Mouse (Mus musculus): ENCODE measurements at regions not wholly inside any gene's neighbourhood (a gene's known extent, or its start where the extent isn't known, plus 50 kb on each side); places are given as distances from the start of the nearest gene placed in this dataset.

DNA sequence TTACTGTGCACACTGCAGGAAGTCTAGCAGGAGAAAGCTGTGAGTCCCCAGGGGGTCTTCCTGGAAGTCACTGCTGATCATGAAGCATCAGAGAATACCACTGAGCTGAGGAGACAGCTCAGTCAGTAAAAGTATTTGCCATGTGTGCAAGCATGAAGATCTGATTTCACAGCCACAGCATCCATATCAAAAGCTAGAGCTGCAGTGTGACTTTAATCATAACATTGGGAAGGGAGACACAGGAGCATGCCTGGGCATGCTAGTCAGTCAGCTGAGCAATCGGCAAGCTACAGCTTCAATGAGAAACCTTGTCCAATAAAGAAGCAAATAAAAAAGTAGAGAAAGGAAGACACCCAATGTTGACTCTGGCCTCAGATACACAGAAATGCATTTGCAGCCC is 168.9 kb downstream of the Cst10 start:
- Histone ChIP-seq H3K9me3 (ENCODE audit: control insufficient read depth, low read length) (no peaks in the 10 kb centered on the region), H3K36me3 (ENCODE audit: control insufficient read depth, insufficient read depth, low read length) (no peaks in the 10 kb centered on the region), H3K9ac (ENCODE audit: low read length) (no peak overlapping the region), H3K27ac (ENCODE audit: low read depth, low read length) (no peak overlapping the region), H3K4me3 (ENCODE audit: low read depth, low read length) (no peak overlapping the region), H3K4me1 (ENCODE audit: control insufficient read depth, insufficient read depth, low read length) (no peaks in the 10 kb centered on the region), H3K4me2 (ENCODE audit: low read depth) (no peak overlapping the region), H3K27me3 (ENCODE audit: control insufficient read depth, insufficient read depth, low read length) (no peaks in the 10 kb centered on the region)
- ATAC-seq (ENCODE audit: insufficient read depth, low FRiP score, low TSS enrichment) (no peak), DNase-seq (ENCODE audit: low spot score) (no peak)
- WGBS: 68% methylated on average over 1 of the region's 1 CpGs

DNA sequence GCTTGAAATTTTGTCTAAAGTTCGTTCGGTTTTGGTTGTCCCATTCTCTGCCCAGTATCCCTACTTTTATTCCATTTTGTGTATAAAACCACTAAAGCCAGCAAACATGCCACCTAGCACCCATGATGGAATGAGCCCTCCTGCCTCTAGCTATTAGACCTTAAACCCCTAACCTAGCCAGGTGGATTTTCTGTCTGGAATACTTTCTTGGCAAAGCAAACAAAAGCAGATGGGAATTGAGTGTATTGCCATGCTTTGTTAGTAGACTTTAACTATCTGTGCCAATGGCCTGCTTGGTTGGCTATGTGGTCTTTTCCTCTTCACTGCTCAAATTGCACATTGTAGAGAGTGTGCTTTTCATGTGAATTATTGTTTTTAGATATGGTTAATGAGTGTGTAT is 197.7 kb downstream of the Cst10 start:
- H3K36me3 ChIP-seq (ENCODE audit: control insufficient read depth, insufficient read depth, low read length): no peaks in the 10 kb centered on the region
- no peak overlapping the region for H3K27ac ChIP-seq (ENCODE audit: low read depth, low read length)
- H3K27me3 ChIP-seq (ENCODE audit: control insufficient read depth, insufficient read depth, low read length): no peaks in the 10 kb centered on the region
- H3K9ac ChIP-seq (ENCODE audit: low read length): no peak overlapping the region
- H3K9me3 ChIP-seq (ENCODE audit: control insufficient read depth, low read length): no peaks in the 10 kb centered on the region
- no peak for ATAC-seq (ENCODE audit: insufficient read depth, low FRiP score, low TSS enrichment)
- no peak for DNase-seq (ENCODE audit: low spot score)
- H3K4me1 ChIP-seq (ENCODE audit: control insufficient read depth, insufficient read depth, low read length): no peaks in the 10 kb centered on the region
- WGBS: 78% methylated on average over 2 of the region's 2 CpGs
- no peak overlapping the region for H3K4me2 ChIP-seq (ENCODE audit: low read depth)
- no peak overlapping the region for H3K4me3 ChIP-seq (ENCODE audit: low read depth, low read length)

DNA sequence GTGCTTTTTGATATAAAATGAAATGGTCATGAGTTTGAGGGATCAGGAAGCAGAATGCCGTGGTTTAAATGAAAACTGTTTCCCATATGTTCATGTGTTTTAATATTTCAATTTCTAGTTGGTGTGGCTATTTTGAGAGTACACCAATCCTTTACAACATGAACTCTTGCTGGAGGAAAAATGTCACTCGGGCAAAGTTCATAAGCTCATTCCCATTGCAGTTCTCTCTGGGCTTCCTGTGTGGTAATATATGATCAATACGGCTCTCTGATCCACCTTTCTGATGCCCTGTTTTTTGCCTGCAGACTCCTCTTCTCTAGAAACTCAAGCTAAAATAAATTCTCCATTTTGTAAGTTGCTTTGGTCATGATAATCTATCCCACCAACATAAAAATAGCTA is 208.5 kb downstream of the Cst10 start:
- H3K4me3 ChIP-seq (ENCODE audit: low read depth, low read length): no peak overlapping the region
- H3K9me3 ChIP-seq (ENCODE audit: control insufficient read depth, low read length): no peaks in the 10 kb centered on the region
- no peaks in the 10 kb centered on the region for H3K27me3 ChIP-seq (ENCODE audit: control insufficient read depth, insufficient read depth, low read length)
- H3K4me2 ChIP-seq (ENCODE audit: low read depth): no peak overlapping the region
- ATAC-seq (ENCODE audit: insufficient read depth, low FRiP score, low TSS enrichment) (no peak), DNase-seq (ENCODE audit: low spot score) (no peak)
- H3K36me3 ChIP-seq (ENCODE audit: control insufficient read depth, insufficient read depth, low read length): no peaks in the 10 kb centered on the region
- 90% methylated on average over 3 of the region's 3 CpGs for WGBS
- H3K9ac ChIP-seq (ENCODE audit: low read length): no peak overlapping the region
- H3K27ac ChIP-seq (ENCODE audit: low read depth, low read length): no peak overlapping the region
- no peaks in the 10 kb centered on the region for H3K4me1 ChIP-seq (ENCODE audit: control insufficient read depth, insufficient read depth, low read length)

DNA sequence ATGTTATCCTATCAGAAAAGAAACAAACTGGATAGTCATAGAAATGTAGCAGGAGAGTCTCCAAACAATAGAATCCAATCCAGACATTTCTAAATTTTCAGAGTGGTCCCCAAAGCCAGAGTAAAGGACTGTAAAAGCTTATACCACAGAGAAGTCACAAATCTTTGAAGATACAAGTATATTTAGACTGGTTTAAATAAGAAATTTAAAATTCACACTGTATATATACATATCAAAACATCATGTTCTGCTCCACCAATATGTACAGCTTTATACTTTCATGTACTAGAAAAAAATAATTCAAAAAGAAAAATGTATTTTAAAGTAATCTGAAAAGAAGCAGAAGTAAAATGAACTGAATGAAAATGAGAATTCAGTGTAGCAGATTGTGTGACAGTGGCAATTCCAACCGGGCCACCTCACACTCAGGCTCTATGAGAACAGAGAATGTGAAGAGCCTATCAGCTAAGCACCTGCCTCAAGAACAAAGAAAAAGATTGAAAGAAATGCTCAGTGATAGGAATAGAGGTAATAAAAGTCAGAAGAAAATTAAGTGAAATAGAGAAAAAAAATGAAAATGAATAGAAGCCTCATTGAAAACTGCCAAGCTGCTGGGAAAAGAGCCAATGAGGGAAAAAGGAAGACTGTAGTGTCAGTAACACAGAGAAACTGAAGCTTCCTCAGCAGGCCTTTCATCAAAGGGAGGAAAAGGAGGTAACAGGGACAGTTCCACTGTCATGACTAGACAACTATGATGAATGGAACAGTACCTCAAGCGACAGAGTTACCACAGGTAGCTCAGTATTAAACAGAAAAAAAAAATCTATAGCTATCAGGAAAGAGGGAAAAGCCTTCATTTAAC is 209.5 kb downstream of the Cst10 start:
- Histone ChIP-seq H3K4me3 (ENCODE audit: low read depth, low read length) (no peak overlapping the region), H3K36me3 (ENCODE audit: control insufficient read depth, insufficient read depth, low read length) (no peaks in the 10 kb centered on the region)

DNA sequence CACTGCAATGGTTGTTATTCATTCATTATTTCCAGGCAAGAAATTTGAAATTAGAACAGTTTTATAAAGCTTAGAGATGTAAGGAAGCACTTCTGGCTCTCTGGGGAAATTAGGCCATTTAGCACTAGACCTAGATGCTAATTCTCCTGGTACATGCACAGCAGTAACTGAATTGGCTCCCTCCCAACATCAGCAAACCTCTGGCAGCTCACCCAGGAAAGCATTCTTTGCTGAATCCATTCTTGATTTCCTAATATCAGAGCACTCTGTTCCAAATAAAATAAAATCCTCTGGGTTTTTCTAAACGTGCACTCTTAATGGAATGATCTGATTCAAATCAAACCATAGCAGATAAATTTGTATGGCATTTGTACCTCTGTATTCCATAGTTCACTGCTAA is 203.4 kb upstream of the Syndig1 start:
- no peak for ATAC-seq (ENCODE audit: insufficient read depth, low FRiP score, low TSS enrichment)
- H3K27me3 ChIP-seq (ENCODE audit: control insufficient read depth, insufficient read depth, low read length): no peaks in the 10 kb centered on the region
- no peak overlapping the region for H3K4me3 ChIP-seq (ENCODE audit: low read depth, low read length)
- no peak overlapping the region for H3K27ac ChIP-seq (ENCODE audit: low read depth, low read length)
- no peak overlapping the region for H3K4me2 ChIP-seq (ENCODE audit: low read depth)
- H3K36me3 ChIP-seq (ENCODE audit: control insufficient read depth, insufficient read depth, low read length): no peaks in the 10 kb centered on the region
- no peak for DNase-seq (ENCODE audit: low spot score)
- H3K4me1 ChIP-seq (ENCODE audit: control insufficient read depth, insufficient read depth, low read length): no peaks in the 10 kb centered on the region
- no peaks in the 10 kb centered on the region for H3K9me3 ChIP-seq (ENCODE audit: control insufficient read depth, low read length)
- no peak overlapping the region for H3K9ac ChIP-seq (ENCODE audit: low read length)
- WGBS: 71% methylated on average over 1 of the region's 1 CpGs

More for the DNA sequence above, 209.5 kb downstream of the Cst10 start:
- Histone ChIP-seq H3K27ac (ENCODE audit: low read depth, low read length) (no peak overlapping the region), H3K9me3 (ENCODE audit: control insufficient read depth, low read length) (no peaks in the 10 kb centered on the region), H3K9ac (ENCODE audit: low read length) (no peak overlapping the region), H3K4me1 (ENCODE audit: control insufficient read depth, insufficient read depth, low read length) (no peaks in the 10 kb centered on the region), H3K27me3 (ENCODE audit: control insufficient read depth, insufficient read depth, low read length) (no peaks in the 10 kb centered on the region), H3K4me2 (ENCODE audit: low read depth) (no peak overlapping the region)
- no peak for ATAC-seq (ENCODE audit: insufficient read depth, low FRiP score, low TSS enrichment)
- DNase-seq (ENCODE audit: low spot score): no peak
- WGBS: 80% methylated on average over 2 of the region's 2 CpGs

DNA sequence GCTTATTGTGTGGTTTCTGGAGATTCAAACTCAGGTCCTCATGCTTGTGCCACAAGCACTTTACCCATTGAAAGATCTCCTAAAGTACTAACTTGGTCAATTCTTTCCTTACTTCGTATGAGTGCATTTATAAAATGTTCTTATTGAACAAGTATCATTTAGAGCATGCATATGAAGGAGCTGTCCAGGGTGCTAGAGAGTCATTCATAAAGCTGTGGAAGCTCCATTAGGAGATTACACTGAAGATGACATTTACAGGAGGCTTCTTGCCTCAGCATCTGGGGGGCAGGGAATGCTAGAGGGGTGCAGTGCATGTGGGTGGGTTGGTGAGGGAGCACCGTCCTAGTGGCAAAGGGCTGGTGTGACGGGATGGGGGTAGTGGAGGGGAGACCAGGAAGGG is 187.8 kb upstream of the Syndig1 start:
- WGBS: 87% methylated on average over 3 of the region's 3 CpGs
- no peaks in the 10 kb centered on the region for H3K4me1 ChIP-seq (ENCODE audit: control insufficient read depth, insufficient read depth, low read length)
- H3K27me3 ChIP-seq (ENCODE audit: control insufficient read depth, insufficient read depth, low read length): no peaks in the 10 kb centered on the region
- no peak overlapping the region for H3K4me2 ChIP-seq (ENCODE audit: low read depth)
- no peak for ATAC-seq (ENCODE audit: insufficient read depth, low FRiP score, low TSS enrichment)
- H3K4me3 ChIP-seq (ENCODE audit: low read depth, low read length): no peak overlapping the region
- no peaks in the 10 kb centered on the region for H3K9me3 ChIP-seq (ENCODE audit: control insufficient read depth, low read length)
- H3K36me3 ChIP-seq (ENCODE audit: control insufficient read depth, insufficient read depth, low read length): no peaks in the 10 kb centered on the region
- no peak overlapping the region for H3K9ac ChIP-seq (ENCODE audit: low read length)
- H3K27ac ChIP-seq (ENCODE audit: low read depth, low read length): no peak overlapping the region
- no peak for DNase-seq (ENCODE audit: low spot score)

DNA sequence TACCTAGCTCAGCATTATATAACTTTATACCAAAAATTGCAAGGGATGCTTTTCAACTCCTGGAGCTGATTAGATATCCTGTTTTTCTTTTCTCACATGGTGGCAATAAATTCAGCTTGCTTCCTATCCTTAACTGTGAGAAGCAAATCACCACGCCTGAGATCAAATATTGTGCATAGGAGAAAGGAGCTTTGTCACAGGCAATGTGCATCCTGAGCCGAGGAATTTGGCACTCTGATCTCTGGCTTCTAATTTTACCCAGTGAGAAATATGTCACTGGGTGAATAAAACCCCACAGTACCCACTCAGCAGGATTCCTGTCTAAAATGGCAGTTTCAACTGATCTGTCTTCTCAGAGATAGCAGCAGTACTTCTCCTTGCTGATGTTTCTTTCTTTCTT is 177.2 kb upstream of the Syndig1 start:
- H3K4me2 ChIP-seq (ENCODE audit: low read depth): no peak overlapping the region
- DNase-seq (ENCODE audit: low spot score) (no peak), ATAC-seq (ENCODE audit: insufficient read depth, low FRiP score, low TSS enrichment) (no peak)
- no peaks in the 10 kb centered on the region for H3K27me3 ChIP-seq (ENCODE audit: control insufficient read depth, insufficient read depth, low read length)
- H3K9me3 ChIP-seq (ENCODE audit: control insufficient read depth, low read length): no peaks in the 10 kb centered on the region
- no peaks in the 10 kb centered on the region for H3K36me3 ChIP-seq (ENCODE audit: control insufficient read depth, insufficient read depth, low read length)
- 65% methylated on average over 2 of the region's 2 CpGs for WGBS
- no peak overlapping the region for H3K4me3 ChIP-seq (ENCODE audit: low read depth, low read length)
- H3K27ac ChIP-seq (ENCODE audit: low read depth, low read length): no peak overlapping the region
- no peaks in the 10 kb centered on the region for H3K4me1 ChIP-seq (ENCODE audit: control insufficient read depth, insufficient read depth, low read length)
- no peak overlapping the region for H3K9ac ChIP-seq (ENCODE audit: low read length)

DNA sequence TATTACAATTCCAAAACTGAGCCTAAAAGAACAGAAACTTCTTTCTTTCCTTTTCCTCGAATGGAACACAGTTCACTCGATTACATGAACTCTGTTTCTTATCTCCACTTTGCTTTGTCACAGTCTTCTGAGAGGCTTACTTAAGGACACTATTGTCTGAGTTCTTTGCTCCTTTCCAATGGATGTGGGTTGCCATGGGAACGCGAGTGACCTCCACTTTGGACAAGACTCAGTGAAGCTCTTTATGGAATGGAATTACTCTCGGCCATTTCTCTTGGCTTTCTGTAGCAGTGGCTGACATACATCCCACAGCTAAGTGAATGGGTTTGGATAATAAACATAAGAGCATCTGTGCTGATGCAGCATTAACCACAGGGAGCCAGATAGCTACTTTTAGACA is 167.9 kb upstream of the Syndig1 start:
- no peaks in the 10 kb centered on the region for H3K27me3 ChIP-seq (ENCODE audit: control insufficient read depth, insufficient read depth, low read length)
- peak; percentile 15; the same call in 1 of the 2 replicates for ATAC-seq (ENCODE audit: insufficient read depth, low FRiP score, low TSS enrichment)
- H3K4me3 ChIP-seq (ENCODE audit: low read depth, low read length): no peak overlapping the region
- no peak overlapping the region for H3K9ac ChIP-seq (ENCODE audit: low read length)
- H3K27ac ChIP-seq (ENCODE audit: low read depth, low read length): no peak overlapping the region
- H3K36me3 ChIP-seq (ENCODE audit: control insufficient read depth, insufficient read depth, low read length): no peaks in the 10 kb centered on the region
- no peaks in the 10 kb centered on the region for H3K9me3 ChIP-seq (ENCODE audit: control insufficient read depth, low read length)
- WGBS: 62% methylated on average over 5 of the region's 5 CpGs
- no peaks in the 10 kb centered on the region for H3K4me1 ChIP-seq (ENCODE audit: control insufficient read depth, insufficient read depth, low read length)
- no peak overlapping the region for H3K4me2 ChIP-seq (ENCODE audit: low read depth)
- DNase-seq (ENCODE audit: low spot score): peak; percentile 40

DNA sequence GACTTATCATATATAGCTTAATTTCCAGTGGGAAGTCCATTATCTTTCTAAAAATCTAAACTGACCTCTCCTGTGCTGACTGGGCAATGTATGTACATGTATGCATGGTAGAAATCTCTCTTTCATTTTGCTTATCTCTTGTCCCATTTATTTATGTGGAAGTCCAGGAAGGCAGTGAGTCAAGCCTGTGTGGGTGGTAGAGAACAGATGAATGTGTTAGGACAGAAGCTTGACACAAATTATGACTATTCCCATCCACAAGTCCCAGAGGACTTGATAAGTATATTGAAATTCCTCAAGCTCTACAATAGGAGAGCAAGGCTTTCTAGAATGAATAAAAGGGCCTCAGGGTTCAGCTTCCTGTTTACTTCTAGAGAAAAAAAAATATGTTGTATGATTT is 164.6 kb upstream of the Syndig1 start:
- no peak overlapping the region for H3K4me3 ChIP-seq (ENCODE audit: low read depth, low read length)
- H3K9me3 ChIP-seq (ENCODE audit: control insufficient read depth, low read length): no peaks in the 10 kb centered on the region
- ATAC-seq (ENCODE audit: insufficient read depth, low FRiP score, low TSS enrichment) (no peak), DNase-seq (ENCODE audit: low spot score) (no peak)
- H3K36me3 ChIP-seq (ENCODE audit: control insufficient read depth, insufficient read depth, low read length): no peaks in the 10 kb centered on the region
- no peaks in the 10 kb centered on the region for H3K4me1 ChIP-seq (ENCODE audit: control insufficient read depth, insufficient read depth, low read length)
- no peak overlapping the region for H3K4me2 ChIP-seq (ENCODE audit: low read depth)
- no peaks in the 10 kb centered on the region for H3K27me3 ChIP-seq (ENCODE audit: control insufficient read depth, insufficient read depth, low read length)
- H3K9ac ChIP-seq (ENCODE audit: low read length): no peak overlapping the region
- H3K27ac ChIP-seq (ENCODE audit: low read depth, low read length): no peak overlapping the region
